Comparison of ENCODE assay signal across 23 mouse cellular contexts in the genomic region with DNA sequence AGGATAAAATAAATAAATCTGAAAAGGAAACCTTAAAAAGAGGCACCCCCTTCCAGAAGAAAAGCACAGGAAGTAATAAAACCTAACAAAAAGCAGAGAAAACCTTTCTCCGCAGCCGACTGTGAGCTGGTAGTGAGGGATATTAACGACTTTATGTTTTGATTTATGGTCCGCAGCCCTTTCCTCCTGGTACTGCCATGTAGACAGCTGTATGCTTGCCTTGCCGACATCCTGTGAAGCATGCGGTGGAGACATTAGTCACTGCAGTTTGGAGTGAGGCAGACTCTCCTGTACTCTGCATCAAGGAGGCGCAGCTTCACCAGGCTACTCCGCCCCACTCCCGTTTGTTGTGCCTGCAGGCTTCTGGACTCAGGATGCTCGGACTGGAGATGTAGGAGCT. TPM values are rescaled to one million over a fixed set of nuclear protein-coding genes. Genes with fewer than 3 reads are reported as not detected.
"Had no signal": no experiment of that assay in that cellular context is flagged by ENCODE, and none has a peak within 500 bp of the region (broad histone marks: within the 10 kb centered on the region; RNA-seq: fewer than 3 reads in every experiment).

No protein-coding gene starts in this region.

- H3K4me3 ChIP-seq: midbrain, embryonic 13.5 days; midbrain, embryonic 15.5 days; neural tube, embryonic 12.5 days; stomach, embryonic 15.5 days had no signal

- DNase-seq: lung, adult 18-20 months; lung, embryonic 14.5 days; lung, postnatal 10 days; lung, postnatal 4 days; right cerebral cortex, postnatal 14 days; thymus, adult 2 months; thymus, postnatal 14 days; thymus, postnatal 36 days had no signal

- H3K36me3 ChIP-seq: midbrain, embryonic 13.5 days; midbrain, embryonic 15.5 days; neural tube, embryonic 12.5 days; stomach, embryonic 15.5 days had no signal

- ATAC-seq: midbrain, embryonic 13.5 days; midbrain, embryonic 15.5 days had no signal

- H3K4me1 ChIP-seq: midbrain, embryonic 13.5 days; midbrain, embryonic 15.5 days; neural tube, embryonic 12.5 days; stomach, embryonic 15.5 days had no signal

- H3K4me2 ChIP-seq: lung, embryonic 14.5 days; midbrain, embryonic 11.5 days; midbrain, embryonic 13.5 days; midbrain, embryonic 15.5 days; neural tube, embryonic 12.5 days; stomach, embryonic 15.5 days had no signal

- H3K9me3 ChIP-seq: midbrain, embryonic 13.5 days; midbrain, embryonic 15.5 days; neural tube, embryonic 12.5 days; stomach, embryonic 15.5 days had no signal

- H3K9ac ChIP-seq: lung, embryonic 14.5 days; midbrain, embryonic 13.5 days; midbrain, embryonic 15.5 days; neural tube, embryonic 12.5 days; stomach, embryonic 15.5 days had no signal

- H3K27ac ChIP-seq: midbrain, embryonic 13.5 days; midbrain, embryonic 15.5 days; neural tube, embryonic 12.5 days; stomach, embryonic 15.5 days; stomach, postnatal 0 days had no signal

- H3K27me3 ChIP-seq: midbrain, embryonic 13.5 days; midbrain, embryonic 15.5 days; neural tube, embryonic 12.5 days; stomach, embryonic 15.5 days had no signal

RNA-seq across cellular contexts. Expression of a gene that starts 25.8 kb away (rescaled TPM):
- total RNA-seq: megakaryocyte, adult 5-6 weeks; megakaryocyte-erythroid progenitor cell, adult 5-6 weeks; midbrain, postnatal 0 days; monocyte, adult 5-6 weeks; neutrophil, adult 5-6 weeks had no signal
- polyA plus RNA-seq: lung, embryonic 14.5 days; lung, embryonic 16.5 days; midbrain, embryonic 11.5 days; midbrain, embryonic 13.5 days; midbrain, embryonic 15.5 days; midbrain, postnatal 0 days; neural tube, embryonic 12.5 days; neural tube, embryonic 14.5 days; spleen, adult 2 months; stomach, embryonic 15.5 days; stomach, postnatal 0 days; testis, adult 2 months had no signal
